Mouse (Mus musculus): ENCODE results near the gene Ccdc177.

Gene Ccdc177

GRCm38 (mm10) chr12:80734526-80735470, 25.7 kb downstream of the Ccdc177 start:
- DNase-seq: no peak

- DNase-seq: peak; percentile 88
Observed at GRCm38 (mm10) chr12:80730567-80730966, 29.9 kb downstream of the Ccdc177 start.

DNA sequence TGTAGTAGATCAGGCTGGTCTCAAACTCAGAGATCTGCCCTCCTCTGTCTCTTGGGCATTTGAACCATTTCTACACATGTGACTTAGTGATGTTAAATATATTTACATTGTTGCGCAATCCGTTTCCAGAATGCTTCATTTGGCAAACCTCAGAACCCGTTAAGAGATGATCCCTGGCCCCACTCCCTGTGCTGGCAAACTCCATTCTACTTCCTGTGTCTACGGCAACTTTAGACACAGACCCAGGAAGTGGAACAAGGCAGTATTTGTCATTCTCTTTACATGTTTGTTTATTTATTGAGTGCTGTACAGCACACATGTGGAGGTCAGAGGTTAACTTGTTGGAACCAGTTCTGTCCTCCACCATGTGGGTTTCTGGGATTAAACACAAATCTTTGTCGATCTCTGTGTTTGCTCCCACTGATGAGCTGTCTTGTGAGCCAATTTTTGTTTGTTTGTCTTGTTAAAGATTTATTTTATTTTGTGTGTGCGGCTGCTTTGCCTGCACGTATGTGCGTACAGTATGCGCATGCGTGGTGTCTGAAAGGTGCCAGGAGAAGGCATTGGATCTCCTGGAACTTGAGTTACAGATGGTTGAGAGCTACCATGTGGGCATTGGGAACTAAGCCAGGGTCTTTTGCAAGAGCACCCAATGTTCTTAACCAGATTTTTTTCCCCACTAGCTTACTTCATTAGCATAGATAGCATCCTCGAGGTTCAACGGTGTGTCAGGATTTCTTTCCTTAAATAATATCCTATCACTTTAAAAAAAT, 30.5 kb downstream of the Ccdc177 start:
- no peak for DNase-seq

- peak; percentile 21 for DNase-seq
Observed at GRCm38 (mm10) chr12:80728814-80729213, 31.7 kb downstream of the Ccdc177 start.

- no peak for DNase-seq
Observed at GRCm38 (mm10) chr12:80728207-80728606, 32.3 kb downstream of the Ccdc177 start.

DNA sequence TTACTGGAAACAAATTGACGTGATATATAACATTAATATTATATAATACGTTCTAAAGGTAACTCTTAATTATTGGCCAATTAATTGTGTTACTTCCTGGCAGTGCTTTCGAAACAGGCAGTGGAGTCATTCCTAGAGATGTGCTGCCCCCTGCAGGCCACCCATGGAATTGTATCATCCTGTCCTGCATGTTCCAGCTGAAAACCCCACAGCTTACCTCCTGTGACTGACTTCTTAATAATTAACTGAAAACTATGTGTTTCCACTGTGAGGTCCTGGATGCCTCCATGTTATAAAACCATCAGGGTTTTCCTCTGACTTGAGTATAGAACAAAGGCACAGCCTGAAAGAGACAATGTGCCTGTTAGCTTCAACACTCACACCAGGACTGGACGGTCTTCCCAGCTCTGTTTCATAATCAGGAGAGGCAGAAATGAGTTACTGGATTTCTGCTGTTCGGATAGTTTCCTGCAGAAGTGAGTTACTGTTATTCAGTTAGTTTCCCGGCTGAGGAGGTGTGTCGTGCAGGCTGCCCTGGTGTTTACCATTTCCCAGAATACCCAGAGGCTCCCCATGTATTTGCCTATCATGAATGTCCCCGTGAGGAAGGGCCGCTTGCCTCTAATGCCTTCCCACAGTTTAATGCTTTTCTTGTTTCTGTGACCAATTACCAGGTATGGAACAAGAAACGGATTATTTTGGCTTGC, 35.5 kb downstream of the Ccdc177 start:
- DNase-seq: peak; percentile 77

DNA sequence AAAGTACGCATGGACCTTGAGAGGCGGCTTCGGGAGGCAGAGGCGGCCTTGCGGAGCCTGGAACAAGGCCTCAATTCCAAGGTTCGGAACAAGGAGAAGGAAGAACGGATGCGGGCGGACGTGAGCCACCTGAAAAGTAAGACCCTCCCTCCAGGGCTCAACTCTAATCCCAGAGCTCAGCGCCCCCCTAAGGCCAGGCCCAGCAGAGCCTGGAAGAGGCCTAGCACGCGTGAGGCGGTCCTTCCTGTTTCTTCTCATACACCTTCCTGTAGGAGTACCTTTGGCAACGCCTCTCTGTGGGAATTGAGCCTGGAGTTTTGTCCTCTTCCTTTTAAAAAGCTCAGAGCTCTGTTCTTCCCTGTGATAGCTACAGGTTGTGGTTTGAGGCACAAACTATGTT, 39.0 kb downstream of the Ccdc177 start:
- no peak for DNase-seq

GRCm38 (mm10) chr12:80720507-80720906, 40.0 kb downstream of the Ccdc177 start:
- no peak for DNase-seq

- no peak for DNase-seq
Observed at GRCm38 (mm10) chr12:80719141-80719540, 41.3 kb downstream of the Ccdc177 start.

DNA sequence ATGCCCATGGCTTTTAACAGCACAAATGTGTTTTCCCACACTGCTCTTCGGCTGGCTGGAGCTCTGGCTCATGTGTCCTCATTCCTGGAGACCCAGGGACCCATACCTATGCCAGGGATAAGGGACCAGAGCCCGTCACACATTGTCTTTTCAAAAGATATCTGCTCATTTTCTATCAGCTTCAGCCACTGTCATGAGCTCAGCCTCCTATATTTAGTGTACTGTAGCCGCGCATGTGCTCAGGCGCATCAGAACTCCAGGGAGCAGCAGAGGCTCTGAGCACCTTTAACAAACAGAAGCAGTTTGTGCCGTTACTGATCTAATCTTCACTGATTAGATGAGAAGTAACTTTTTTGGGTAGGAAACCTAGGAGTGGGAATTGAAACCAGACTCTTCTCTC, 44.6 kb downstream of the Ccdc177 start:
- DNase-seq: no peak

- DNase-seq: no peak
Observed at GRCm38 (mm10) chr12:80706915-80707604, 53.4 kb downstream of the Ccdc177 start.

GRCm38 (mm10) chr12:80706208-80706914, 54.1 kb downstream of the Ccdc177 start:
- no peak for DNase-seq

Measured in embryo, embryonic 11 days (tissue).